ENCODE assay signal across 8 mouse cellular contexts in the genomic region with DNA sequence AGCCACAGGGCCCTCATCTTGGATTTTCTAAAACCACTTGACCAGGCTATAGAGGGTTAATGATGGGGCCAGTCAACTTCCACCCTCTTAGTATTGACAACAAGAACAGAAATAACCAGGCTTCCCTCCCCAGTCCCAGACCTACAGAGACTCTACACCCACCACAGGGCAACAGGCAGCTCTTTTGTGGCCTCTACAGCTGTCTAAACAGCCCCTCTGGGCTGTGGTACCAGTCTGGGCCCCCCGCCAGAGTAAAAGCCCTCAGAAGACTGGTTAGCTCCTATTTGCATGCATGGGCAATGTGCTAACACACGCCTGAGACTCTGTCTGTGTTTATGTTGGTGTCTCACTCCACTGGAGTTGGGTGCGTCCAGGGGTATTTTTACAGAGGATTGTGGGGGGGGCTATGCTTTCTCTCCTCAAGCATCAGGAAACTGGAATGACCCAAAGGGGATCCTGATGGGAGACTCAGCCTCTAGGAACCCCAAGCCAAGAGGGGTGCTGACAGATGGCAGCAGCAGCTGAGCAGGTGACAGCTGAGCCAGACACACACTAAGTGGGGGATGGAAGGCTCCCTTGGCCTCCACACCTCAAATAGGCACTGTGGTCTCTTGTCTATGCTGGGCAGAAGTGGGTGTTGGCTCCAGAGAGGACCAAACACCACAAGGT. TPM values are rescaled to one million over a fixed set of nuclear protein-coding genes. Genes with fewer than 3 reads are reported as not detected.
A peak's percentile ranks its signal among the peaks of the same experiment; 100 is the strongest.
DNase-seq lines count a peak whose midpoint lies in the region; ATAC-seq and TF ChIP-seq lines count a peak whose summit lies in the region.
"Had no signal": no experiment of that assay in that cellular context is flagged by ENCODE, and none has a peak within 500 bp of the region (broad histone marks: within the 10 kb centered on the region; RNA-seq: fewer than 3 reads in every experiment).

No protein-coding gene starts in this region.

- peak overlapping the region; percentile 13; the same call in 1 of the 2 replicates for H3K4me3 ChIP-seq in embryonic facial prominence, embryonic 14.5 days (ENCODE audit: low read depth, low read length)
- H3K4me3 ChIP-seq in heart, postnatal 0 days (ENCODE audit: low read depth, low read length): no peak overlapping the region
- H3K4me3 ChIP-seq in myocyte: peak overlapping the region; percentile 91
- no peak overlapping the region for H3K4me3 ChIP-seq in lung, adult 2 months (replicated peaks; ENCODE audit: extremely low read depth, low read depth, low read length)

- ATAC-seq in embryonic facial prominence, embryonic 14.5 days (ENCODE audit: low read depth): peak; percentile 13; the same call in 1 of the 2 replicates
- no peak for ATAC-seq in heart, postnatal 0 days (ENCODE audit: insufficient read depth, low read depth)

- no peaks in the 10 kb centered on the region for H3K27me3 ChIP-seq in embryonic facial prominence, embryonic 14.5 days (replicated peaks; ENCODE audit: control insufficient read depth, insufficient read depth, low read length)
- no peaks in the 10 kb centered on the region for H3K27me3 ChIP-seq in heart, postnatal 0 days (ENCODE audit: control insufficient read depth, insufficient read depth, low read length)
- no peaks in the 10 kb centered on the region for H3K27me3 ChIP-seq in myocyte (ENCODE audit: control insufficient read depth, insufficient read depth, insufficient read length)

- no peak for TF ChIP-seq CTCF in heart, postnatal 0 days (IDR thresholded peaks at IDR 0.05; ENCODE audit: low read depth)
- TF ChIP-seq CTCF in lung, adult 2 months (IDR thresholded peaks at IDR 0.05; ENCODE audit: insufficient read depth, low read length): no peak

- peaks cover 32% of the 10 kb centered on the region for H3K79me2 ChIP-seq in myocyte (ENCODE audit: control insufficient read depth, insufficient read depth)

- H3K4me2 ChIP-seq in embryonic facial prominence, embryonic 14.5 days (ENCODE audit: low read depth, low read length): peak overlapping the region; percentile 84
- H3K4me2 ChIP-seq in heart, postnatal 0 days (ENCODE audit: low read depth, low read length): no peak overlapping the region
- H3K4me2 ChIP-seq in myocyte (ENCODE audit: low read depth): peak overlapping the region; percentile 80

- peak; percentile 24 to 34 for DNase-seq in left cerebral cortex, postnatal 14 days (ENCODE audit: low spot score in 2 of 2)
- no peak for DNase-seq in left cerebral cortex, postnatal 25 days (ENCODE audit: low spot score in 2 of 2)
- peak; percentile 81 for DNase-seq in embryonic facial prominence, embryonic 14.5 days (ENCODE audit: low spot score)
- DNase-seq in heart, postnatal 0 days (ENCODE audit: low spot score): no peak
- no peak for DNase-seq in adipocyte (ENCODE audit: low spot score)
- no peak for DNase-seq in lung, adult 2 months
- DNase-seq: gastrocnemius, postnatal 36 days had no signal

- intact Hi-C loops in left cerebral cortex, postnatal 14 days (cut with DNase I): no loop called here
- intact Hi-C loops in left cerebral cortex, postnatal 25 days (cut with DNase I): no loop called here

- TF ChIP-seq EP300 in heart, postnatal 0 days (IDR thresholded peaks at IDR 0.05; ENCODE audit: low read depth): no peak

- WGBS in embryonic facial prominence, embryonic 14.5 days: 45% methylated on average over 3 of the region's 3 CpGs
- 37% methylated on average over 3 of the region's 3 CpGs for WGBS in heart, postnatal 0 days
- WGBS in lung, adult 2 months: 71% methylated on average over 3 of the region's 3 CpGs

- H3ac ChIP-seq in myocyte (ENCODE audit: control insufficient read depth, insufficient read length): no peak overlapping the region

- TF ChIP-seq POLR2A in myocyte (IDR thresholded peaks at IDR 0.05; ENCODE audit: insufficient read length, low read depth): peak; percentile 39
- TF ChIP-seq POLR2A in lung, adult 2 months (IDR thresholded peaks at IDR 0.05; ENCODE audit: borderline replicate concordance, extremely low read depth, low read depth, low read length): no peak

- H3K9ac ChIP-seq in embryonic facial prominence, embryonic 14.5 days (ENCODE audit: low read depth, low read length): peak overlapping the region; percentile 89; the same call in 1 of the 2 replicates
- H3K9ac ChIP-seq in heart, postnatal 0 days (replicated peaks; ENCODE audit: low read depth, low read length): no peak overlapping the region

- peaks cover 18% of the 10 kb centered on the region for H3K4me1 ChIP-seq in embryonic facial prominence, embryonic 14.5 days (ENCODE audit: control insufficient read depth, insufficient read depth, low read length)
- H3K4me1 ChIP-seq in heart, postnatal 0 days (ENCODE audit: control insufficient read depth, insufficient read depth): peaks cover 8% of the 10 kb centered on the region
- H3K4me1 ChIP-seq in lung, adult 2 months (ENCODE audit: control insufficient read depth, insufficient read depth, low read length): no peaks in the 10 kb centered on the region; the same call in 1 of the 2 replicates

- H3K36me3 ChIP-seq in embryonic facial prominence, embryonic 14.5 days (ENCODE audit: control insufficient read depth, insufficient read depth, low read length): peaks cover 46% of the 10 kb centered on the region
- H3K36me3 ChIP-seq in heart, postnatal 0 days (replicated peaks; ENCODE audit: control insufficient read depth, insufficient read depth, low read length): peaks cover 46% of the 10 kb centered on the region
- peaks cover 43% of the 10 kb centered on the region for H3K36me3 ChIP-seq in myocyte (ENCODE audit: control insufficient read depth, insufficient read depth)

- no peaks in the 10 kb centered on the region for H3K9me3 ChIP-seq in embryonic facial prominence, embryonic 14.5 days (ENCODE audit: control insufficient read depth, low read length)
- no peaks in the 10 kb centered on the region for H3K9me3 ChIP-seq in heart, postnatal 0 days (replicated peaks; ENCODE audit: control insufficient read depth, low read length)

- H3K27ac ChIP-seq in embryonic facial prominence, embryonic 14.5 days (replicated peaks; ENCODE audit: low read depth, low read length): peak overlapping the region; percentile 46; the same call in 1 of the 2 replicates
- 0 out of 2 replicates have a peak overlapping the region, but pooled peaks have one; percentile 5 for H3K27ac ChIP-seq in heart, postnatal 0 days (ENCODE audit: low read depth)

TF ChIP-seq in myocyte, 11 proteins besides CTCF, POLR2A, EP300 and RAD21 (continues in another document):
- TF ChIP-seq MAX (IDR thresholded peaks at IDR 0.05; ENCODE audit: low read depth) (no peak), MYOG (IDR thresholded peaks at IDR 0.05; ENCODE audit: control insufficient read depth in 1 of 3, insufficient read depth in 1 of 3, insufficient read length in 2 of 3, low read depth in 2 of 3) (peak; percentile 99 to 100 (median 99)), POLR2AphosphoS2 (IDR thresholded peaks at IDR 0.05; ENCODE audit: insufficient read length, low read depth) (peak; percentile 81), TCF3 (IDR thresholded peaks at IDR 0.05; ENCODE audit: insufficient read length, low read depth) (peak; percentile 99), SRF (IDR thresholded peaks at IDR 0.05; ENCODE audit: control insufficient read depth, insufficient read length, low read depth) (no peak), CEBPB (IDR thresholded peaks at IDR 0.05; ENCODE audit: insufficient read depth, poor library complexity, severe bottlenecking) (no peak)

RNA-seq across cellular contexts. Expression of gene Inppl1, which starts 4.0 kb away (rescaled TPM):
- 10 to 100 TPM; 23.0 to 27.3 TPM for total RNA-seq in left cerebral cortex, postnatal 14 days (2021)
- 10 to 100 TPM; 32.7 to 33.6 TPM for total RNA-seq in left cerebral cortex, postnatal 25 days (2021)
- polyA plus RNA-seq in embryonic facial prominence, embryonic 14.5 days (2014; fragmentation: Nextera tagmentation; extraction: Ambion mirVana): 34.3 and 36.2 TPM in 2 replicates
- total RNA-seq in heart, postnatal 0 days (2014; rRNA removed; ENCODE audit: low replicate concordance): 98.2 and 98.3 TPM in 2 replicates
- 45.0 and 47.5 TPM in 2 replicates for polyA plus RNA-seq in heart, postnatal 0 days (2015; fragmentation: Nextera tagmentation; extraction: Ambion mirVana)
- 241 TPM for polyA plus RNA-seq in myocyte (2012; fragmentation: generic; extraction: Trizol)
- 84.3 TPM in 2 replicates for polyA plus RNA-seq in lung, adult 2 months (2012; rRNA removed)

RNA-seq across cellular contexts. Expression of gene Phox2a, which starts 15.9 kb away (rescaled TPM):
- not detected for total RNA-seq in left cerebral cortex, postnatal 14 days (2021)
- total RNA-seq in left cerebral cortex, postnatal 25 days (2021): not detected
- 1.5 and 1.7 TPM in 2 replicates for polyA plus RNA-seq in embryonic facial prominence, embryonic 14.5 days (2014; fragmentation: Nextera tagmentation; extraction: Ambion mirVana)
- not detected in 2 replicates for total RNA-seq in heart, postnatal 0 days (2014; rRNA removed; ENCODE audit: low replicate concordance)
- 0.07 and 0.33 TPM in 2 replicates for polyA plus RNA-seq in heart, postnatal 0 days (2015; fragmentation: Nextera tagmentation; extraction: Ambion mirVana)
- polyA plus RNA-seq in myocyte (2012; fragmentation: generic; extraction: Trizol): 0.02 TPM
- not detected in 2 replicates for polyA plus RNA-seq in lung, adult 2 months (2012; rRNA removed)
- total RNA-seq: gastrocnemius, postnatal 36 days had no signal

RNA-seq across cellular contexts. Expression of gene Folr2, which starts 22.9 kb away (rescaled TPM):
- under 1 TPM; 0.76 to 0.83 TPM for total RNA-seq in left cerebral cortex, postnatal 14 days (2021)
- total RNA-seq in left cerebral cortex, postnatal 25 days (2021): under 1 TPM in 1 of 2 experiments, not detected in 1; 0.37 TPM
- polyA plus RNA-seq in embryonic facial prominence, embryonic 14.5 days (2014; fragmentation: Nextera tagmentation; extraction: Ambion mirVana): 3.9 and 4.0 TPM in 2 replicates
- 0.77 and 2.6 TPM in 2 replicates for total RNA-seq in heart, postnatal 0 days (2014; rRNA removed; ENCODE audit: low replicate concordance)
- 0.86 and 1.0 TPM in 2 replicates for polyA plus RNA-seq in heart, postnatal 0 days (2015; fragmentation: Nextera tagmentation; extraction: Ambion mirVana)
- not detected for polyA plus RNA-seq in myocyte (2012; fragmentation: generic; extraction: Trizol)
- polyA plus RNA-seq in lung, adult 2 months (2012; rRNA removed): 11.8 and 12.6 TPM in 2 replicates

RNA-seq across cellular contexts. Expression of gene Anapc15, which starts 29.5 kb away (rescaled TPM):
- total RNA-seq in left cerebral cortex, postnatal 14 days (2021): 10 to 100 TPM; 29.5 to 32.7 TPM
- total RNA-seq in left cerebral cortex, postnatal 25 days (2021): 10 to 100 TPM; 31.2 to 36.8 TPM
- polyA plus RNA-seq in embryonic facial prominence, embryonic 14.5 days (2014; fragmentation: Nextera tagmentation; extraction: Ambion mirVana): 60.8 and 62.0 TPM in 2 replicates
- 45.1 and 51.8 TPM in 2 replicates for total RNA-seq in heart, postnatal 0 days (2014; rRNA removed; ENCODE audit: low replicate concordance)
- 37.7 and 38.7 TPM in 2 replicates for polyA plus RNA-seq in heart, postnatal 0 days (2015; fragmentation: Nextera tagmentation; extraction: Ambion mirVana)
- polyA plus RNA-seq in myocyte (2012; fragmentation: generic; extraction: Trizol): 35.1 TPM
- polyA plus RNA-seq in lung, adult 2 months (2012; rRNA removed): 21.1 and 36.2 TPM in 2 replicates

RNA-seq across cellular contexts. Expression of gene Folr1, which starts 36.5 kb away (rescaled TPM):
- total RNA-seq in left cerebral cortex, postnatal 14 days (2021): 1 to 10 TPM; 4.2 to 5.7 TPM
- total RNA-seq in left cerebral cortex, postnatal 25 days (2021): 1 to 10 TPM; 3.3 to 5.2 TPM
- polyA plus RNA-seq in embryonic facial prominence, embryonic 14.5 days (2014; fragmentation: Nextera tagmentation; extraction: Ambion mirVana): 1.4 and 4.5 TPM in 2 replicates
- 1.3 and 81.7 TPM in 2 replicates for total RNA-seq in heart, postnatal 0 days (2014; rRNA removed; ENCODE audit: low replicate concordance)
- 2.9 and 3.3 TPM in 2 replicates for polyA plus RNA-seq in heart, postnatal 0 days (2015; fragmentation: Nextera tagmentation; extraction: Ambion mirVana)
- polyA plus RNA-seq in myocyte (2012; fragmentation: generic; extraction: Trizol): 2.2 TPM
- polyA plus RNA-seq in lung, adult 2 months (2012; rRNA removed): 0.67 and 1.2 TPM in 2 replicates

Comparison
In these comparisons a context has a peak if more than half of its experiments do, and no peak if none do; other contexts are left out.
1. DNase-seq: peak in left cerebral cortex, postnatal 14 days (2 of 2) and embryonic facial prominence, embryonic 14.5 days (single experiment); none in left cerebral cortex, postnatal 25 days (0 of 2), heart, postnatal 0 days (single experiment), adipocyte (single experiment) and lung, adult 2 months (single experiment).
2. H3K4me3 ChIP-seq: peak in embryonic facial prominence, embryonic 14.5 days (single experiment) and myocyte (single experiment); none in heart, postnatal 0 days (single experiment) and lung, adult 2 months (single experiment).